Mouse (Mus musculus) kidney, embryonic 15.5 days (tissue): ENCODE measurements around the gene Ddias. TPM values are rescaled to one million over a fixed set of nuclear protein-coding genes. Genes with fewer than 3 reads are reported as not detected.
A peak's percentile ranks its signal among the peaks of the same experiment; 100 is the strongest.

Experiments
- ATAC-seq: fragments of 200-750 bp; cut with Nextera tagmentation; replicated peaks from 2 replicates; pipeline ENCODE4 v1.8.0; 2017; ENCODE audit warnings: moderate TSS enrichment; ENCODE audit not compliant: low FRiP score
- H3K27ac ChIP-seq: fragments of 300-500 bp; sonication (generic); 2 replicates; pipeline ENCODE4 v1.5.1; 2015; ENCODE audit warnings: mild to moderate bottlenecking, inconsistent platforms
- H3K27me3 ChIP-seq: fragments of 300-500 bp; sonication (generic); 2 replicates; pipeline ENCODE4 v1.6.1; 2015; ENCODE audit warnings: inconsistent platforms
- H3K36me3 ChIP-seq: fragments of 300-500 bp; sonication (generic); 2 replicates; pipeline ENCODE4 v1.6.1; 2015; ENCODE audit warnings: inconsistent platforms
- H3K4me1 ChIP-seq: fragments of 300-500 bp; sonication (generic); 2 replicates; pipeline ENCODE4 v1.6.1; 2015; ENCODE audit warnings: inconsistent platforms
- H3K4me2 ChIP-seq: fragments of 300-500 bp; sonication (generic); 2 replicates; pipeline ENCODE4 v1.6.1; 2015; ENCODE audit warnings: moderate library complexity, mild to moderate bottlenecking, inconsistent platforms
- H3K4me3 ChIP-seq: fragments of 300-500 bp; sonication (generic); replicated peaks from 2 replicates; pipeline ENCODE4 v1.5.1; 2015; ENCODE audit warnings: mild to moderate bottlenecking, inconsistent platforms
- H3K9ac ChIP-seq: fragments of 300-500 bp; sonication (generic); 2 replicates; pipeline ENCODE4 v1.6.1; 2015; ENCODE audit warnings: mild to moderate bottlenecking, inconsistent platforms
- H3K9me3 ChIP-seq: fragments of 300-500 bp; sonication (generic); replicated peaks from 2 replicates; pipeline ENCODE4 v1.6.1; 2016; ENCODE audit warnings: inconsistent platforms
- WGBS: fragments of 180-500 bp; shearing (Covaris S2); methylation state at CpG from one replicate; pipeline ENCODE4 v1.1.7; 2015; ENCODE audit warnings: mixed read lengths; 5-methylcytosine and 5-hydroxymethylcytosine counted together
- polyA plus RNA-seq: library from polyadenylated mRNA; unstranded; fragments of >200 nt; fragmentation: Nextera tagmentation; extraction: Ambion mirVana; gene quantifications from 2 replicates; pipeline ENCODE4 v1.2.1, GENCODE M21; 2015

Ddias gene
- polyA plus RNA-seq, 1 experiment from 2014 or later = 12.2 TPM

DNA sequence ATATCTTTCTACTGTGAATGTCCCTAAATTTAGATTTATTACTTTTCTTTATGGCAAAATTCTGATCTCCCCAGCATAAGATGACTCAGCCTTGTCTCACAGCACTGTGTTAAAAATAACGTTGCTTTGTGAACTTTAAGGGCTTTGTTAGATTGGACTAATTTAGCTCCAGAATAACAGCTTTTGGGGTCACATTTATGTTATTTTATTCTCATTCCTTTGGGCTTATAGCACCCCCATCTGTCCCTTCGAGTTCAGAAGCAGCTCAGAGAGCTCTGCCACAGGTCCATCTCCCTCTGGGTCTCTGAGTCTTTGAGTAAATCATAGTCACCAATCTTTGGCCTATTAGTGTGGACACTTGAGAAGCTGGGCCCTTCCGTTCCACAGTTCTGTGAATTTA lies 36.1 kb downstream of the Ddias start:
- ATAC-seq = no peak

DNA sequence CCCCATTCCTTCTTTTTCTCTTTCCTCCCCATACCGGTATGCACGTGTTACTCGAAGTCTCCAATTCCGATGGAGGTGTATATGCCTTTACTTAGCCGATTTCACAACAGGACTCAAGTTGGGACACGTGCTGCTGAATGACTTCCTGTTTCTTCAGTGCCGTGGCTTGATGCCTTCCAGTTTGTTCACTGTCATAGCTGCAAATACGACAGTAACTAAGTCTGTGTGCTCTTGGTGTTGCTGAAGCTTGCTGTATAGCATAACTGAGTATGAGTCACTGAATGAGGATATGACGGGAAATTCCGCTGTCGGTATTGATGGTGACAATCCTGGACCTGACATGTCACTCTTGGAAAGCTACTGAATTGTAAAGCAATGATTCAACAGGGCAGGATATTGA lies 36.8 kb downstream of the Ddias start:
- H3K27me3 ChIP-seq = no peaks in the 10 kb centered on the region
- H3K9ac ChIP-seq = no peak overlapping the region
- H3K4me1 ChIP-seq = no peaks in the 10 kb centered on the region
- no peak overlapping the region for H3K4me2 ChIP-seq
- no peak overlapping the region for H3K4me3 ChIP-seq
- WGBS = 79% methylated on average over 11 of the region's 11 CpGs
- no peaks in the 10 kb centered on the region for H3K9me3 ChIP-seq
- ATAC-seq = no peak
- H3K27ac ChIP-seq = no peak overlapping the region
- 0 out of 2 replicates have a peak, but pooled peaks cover 6% of the 10 kb centered on the region for H3K36me3 ChIP-seq

More for the DNA sequence above, 36.1 kb downstream of the Ddias start:
- Histone ChIP-seq H3K27me3 (no peaks in the 10 kb centered on the region), H3K4me2 (no peak overlapping the region), H3K9me3 (no peaks in the 10 kb centered on the region), H3K4me3 (no peak overlapping the region), H3K4me1 (no peaks in the 10 kb centered on the region), H3K9ac (no peak overlapping the region), H3K36me3 (0 out of 2 replicates have a peak, but pooled peaks cover 6% of the 10 kb centered on the region), H3K27ac (no peak overlapping the region)
- 49% methylated on average over 3 of the region's 3 CpGs for WGBS

DNA sequence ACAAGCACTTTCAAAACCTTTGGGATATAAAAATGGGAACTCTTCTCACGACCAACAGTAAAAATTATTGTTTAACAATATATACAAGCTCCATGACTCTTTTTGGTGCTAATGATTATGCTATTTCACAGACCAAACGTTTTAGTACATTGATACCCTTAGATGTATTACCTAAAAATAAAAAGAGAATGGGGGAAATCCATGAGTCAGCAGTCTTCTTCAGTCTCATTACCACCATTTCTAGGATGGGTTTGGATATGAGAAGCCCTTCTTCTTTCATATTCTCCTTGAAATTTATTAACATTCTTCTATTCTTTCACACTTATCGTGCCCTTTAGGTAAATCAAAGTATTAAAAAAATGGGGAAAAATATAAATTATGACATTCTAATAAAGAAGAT lies 37.6 kb downstream of the Ddias start:
- Histone ChIP-seq H3K4me1 (no peaks in the 10 kb centered on the region), H3K9me3 (no peaks in the 10 kb centered on the region), H3K4me3 (no peak overlapping the region), H3K27me3 (no peaks in the 10 kb centered on the region), H3K27ac (no peak overlapping the region), H3K4me2 (no peak overlapping the region), H3K36me3 (0 out of 2 replicates have a peak, but pooled peaks cover 6% of the 10 kb centered on the region), H3K9ac (no peak overlapping the region)
- WGBS = 85% methylated on average over 3 of the region's 3 CpGs
- ATAC-seq = no peak

DNA sequence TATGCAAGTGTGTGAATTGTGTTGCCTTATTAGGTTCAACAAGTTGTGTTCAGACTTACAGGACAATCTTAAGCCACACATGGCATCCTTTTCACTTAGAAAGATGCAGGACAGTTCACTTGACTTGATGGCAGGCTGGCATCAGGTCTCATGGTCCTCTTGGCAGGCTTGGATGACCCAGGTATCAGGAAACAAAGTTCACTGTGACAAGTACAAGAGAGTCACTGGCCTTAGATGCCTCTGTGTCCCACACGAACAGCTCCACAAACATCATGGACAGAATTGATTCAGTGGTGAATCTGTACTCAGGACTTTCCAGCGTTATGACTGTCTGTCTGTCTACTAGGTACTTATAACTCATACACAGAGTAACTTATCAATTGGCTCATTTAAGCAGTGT lies 39.7 kb downstream of the Ddias start:
- no peak overlapping the region for H3K9ac ChIP-seq
- H3K4me2 ChIP-seq = no peak overlapping the region
- no peak overlapping the region for H3K27ac ChIP-seq
- no peak overlapping the region for H3K4me3 ChIP-seq
- no peaks in the 10 kb centered on the region for H3K27me3 ChIP-seq
- 0 out of 2 replicates have a peak, but pooled peaks cover 6% of the 10 kb centered on the region for H3K36me3 ChIP-seq
- no peaks in the 10 kb centered on the region for H3K4me1 ChIP-seq
- 96% methylated on average over 2 of the region's 2 CpGs for WGBS
- no peaks in the 10 kb centered on the region for H3K9me3 ChIP-seq
- no peak for ATAC-seq

DNA sequence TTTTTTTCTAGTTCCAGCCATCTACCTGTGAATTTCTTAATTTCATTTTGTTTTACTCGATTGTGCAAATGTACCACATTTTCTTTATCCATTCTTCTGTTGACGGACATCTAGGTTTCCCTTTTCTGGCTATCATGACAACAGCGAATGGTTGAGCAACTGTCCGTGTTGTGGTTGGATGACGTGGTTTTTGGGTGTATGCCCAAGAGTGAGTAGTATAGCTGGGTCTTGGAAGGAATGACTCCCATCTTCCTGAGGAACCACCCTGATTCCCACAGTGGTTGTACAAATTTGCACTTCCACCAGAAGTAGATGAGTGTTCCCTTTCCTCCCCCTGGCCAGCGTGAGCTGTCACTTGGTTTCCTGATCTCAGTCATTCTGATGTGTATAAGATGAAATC lies 41.7 kb downstream of the Ddias start:
- Histone ChIP-seq H3K27ac (no peak overlapping the region), H3K36me3 (0 out of 2 replicates have a peak, but pooled peaks cover 6% of the 10 kb centered on the region), H3K4me3 (no peak overlapping the region), H3K9me3 (no peaks in the 10 kb centered on the region), H3K27me3 (no peaks in the 10 kb centered on the region), H3K4me1 (no peaks in the 10 kb centered on the region), H3K4me2 (no peak overlapping the region), H3K9ac (no peak overlapping the region)
- WGBS = 91% methylated on average over 6 of the region's 6 CpGs
- ATAC-seq = no peak

DNA sequence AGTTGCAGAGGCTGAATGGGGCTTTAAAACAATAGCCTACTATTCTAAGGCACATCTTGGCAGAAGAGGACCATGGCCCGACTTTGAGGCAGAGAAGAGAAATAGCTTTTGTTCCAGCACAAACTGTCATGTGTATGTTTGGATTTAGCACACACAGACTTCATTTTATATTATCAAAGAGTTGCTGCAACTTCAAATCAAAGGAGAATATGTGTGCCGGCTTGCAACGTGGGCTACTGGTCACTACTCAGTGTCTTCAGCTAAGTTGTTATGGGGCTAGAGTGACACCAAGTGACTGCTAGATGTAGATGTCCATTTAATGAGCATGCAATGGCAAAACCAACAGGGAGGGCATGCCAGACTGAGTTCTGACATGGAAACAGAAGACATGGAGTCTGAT lies 46.1 kb downstream of the Ddias start:
- H3K9ac ChIP-seq = no peak overlapping the region
- no peaks in the 10 kb centered on the region for H3K4me1 ChIP-seq
- no peaks in the 10 kb centered on the region for H3K9me3 ChIP-seq
- no peaks in the 10 kb centered on the region for H3K27me3 ChIP-seq
- H3K4me3 ChIP-seq = no peak overlapping the region
- H3K36me3 ChIP-seq = no peaks in the 10 kb centered on the region
- ATAC-seq = no peak
- WGBS = 54% methylated on average over 3 of the region's 3 CpGs
- H3K27ac ChIP-seq = no peak overlapping the region
- H3K4me2 ChIP-seq = no peak overlapping the region

DNA sequence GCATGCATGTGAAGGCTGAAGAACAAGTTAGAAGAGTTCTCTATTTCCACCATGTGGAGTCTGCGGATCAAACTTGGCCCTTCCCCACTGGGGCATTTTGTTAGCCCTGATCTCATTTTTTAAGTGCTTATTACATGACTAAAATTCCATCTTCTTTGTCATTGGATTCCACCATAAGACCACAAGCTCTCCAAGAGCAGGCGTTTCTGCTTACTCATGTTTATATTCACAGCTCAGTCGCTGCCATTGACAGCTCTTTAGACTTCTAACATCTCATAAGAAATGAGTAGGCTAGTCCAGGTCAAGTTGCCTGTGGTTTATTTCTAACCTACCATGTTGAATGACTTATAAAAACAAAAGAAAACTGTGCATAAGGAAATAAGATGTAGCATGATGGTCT lies 47.8 kb downstream of the Ddias start:
- H3K27ac ChIP-seq = no peak overlapping the region
- H3K9me3 ChIP-seq = no peaks in the 10 kb centered on the region
- H3K36me3 ChIP-seq = no peaks in the 10 kb centered on the region
- H3K4me3 ChIP-seq = no peak overlapping the region
- ATAC-seq = no peak
- no peak overlapping the region for H3K9ac ChIP-seq
- no peak overlapping the region for H3K4me2 ChIP-seq
- H3K4me1 ChIP-seq = no peaks in the 10 kb centered on the region
- WGBS = 91% methylated on average over 3 of the region's 3 CpGs
- H3K27me3 ChIP-seq = no peaks in the 10 kb centered on the region

DNA sequence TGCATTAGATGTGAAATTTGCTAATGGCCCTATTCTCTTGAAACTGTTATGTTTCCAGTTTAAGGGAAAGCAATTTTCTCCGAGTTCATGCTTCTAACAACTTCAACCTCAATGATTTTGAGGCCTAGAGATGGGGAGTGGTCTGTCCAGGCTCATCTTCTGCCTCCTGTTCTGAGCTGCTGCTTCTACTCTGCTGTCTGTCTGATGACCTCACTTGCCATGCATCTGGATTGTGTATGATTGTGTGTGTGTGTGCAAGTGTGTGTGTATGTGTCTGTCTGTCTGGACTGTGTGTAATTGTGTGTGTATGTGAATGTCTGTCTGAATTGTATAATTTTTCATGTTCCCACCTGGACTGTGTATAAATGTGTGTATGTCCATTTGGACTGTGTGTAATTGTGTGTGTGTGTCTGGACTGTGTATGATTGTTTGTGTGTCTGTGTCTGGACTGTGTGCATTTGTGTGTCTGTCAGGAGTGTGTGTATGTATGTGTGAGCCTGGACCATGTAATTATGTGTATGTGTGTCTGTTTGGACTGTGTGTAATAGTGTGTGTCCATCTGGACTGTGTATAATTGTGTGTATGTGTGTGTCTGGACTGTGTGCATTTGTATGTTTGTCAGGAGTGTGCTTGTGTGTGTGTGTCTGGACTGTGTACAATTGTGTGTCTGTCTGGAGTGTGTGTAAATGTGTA lies 51.5 kb downstream of the Ddias start:
- Histone ChIP-seq H3K4me1 (no peaks in the 10 kb centered on the region), H3K9ac (no peak overlapping the region), H3K4me3 (no peak overlapping the region), H3K4me2 (no peak overlapping the region), H3K36me3 (no peaks in the 10 kb centered on the region), H3K27ac (no peak overlapping the region), H3K27me3 (no peaks in the 10 kb centered on the region), H3K9me3 (no peaks in the 10 kb centered on the region)
- 47% methylated on average over 1 of the region's 1 CpGs for WGBS
- peak; percentile 43; the same call in 1 of the 2 replicates for ATAC-seq

DNA sequence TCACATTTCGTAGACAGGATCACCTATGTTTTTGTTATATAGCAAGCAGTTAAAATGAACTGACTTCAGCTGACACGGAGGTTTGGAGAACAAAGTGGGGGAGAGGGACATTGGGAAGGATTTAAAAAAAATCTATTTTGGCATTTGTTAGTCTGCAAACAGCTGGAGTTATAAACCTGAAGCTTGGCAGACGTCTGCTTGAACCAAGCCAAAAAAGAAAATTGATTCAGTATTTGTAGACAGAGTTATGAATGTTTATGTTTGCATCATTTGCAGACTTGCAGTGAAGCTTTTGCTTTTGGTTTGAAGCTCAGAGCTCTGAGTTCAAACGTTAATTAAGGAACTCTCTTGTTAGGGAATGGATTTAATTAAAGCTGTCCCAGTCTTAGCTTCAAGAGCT lies 52.2 kb downstream of the Ddias start:
- Histone ChIP-seq H3K4me2 (no peak overlapping the region), H3K27ac (no peak overlapping the region), H3K36me3 (no peaks in the 10 kb centered on the region), H3K9ac (no peak overlapping the region), H3K27me3 (no peaks in the 10 kb centered on the region), H3K4me3 (no peak overlapping the region), H3K9me3 (no peaks in the 10 kb centered on the region), H3K4me1 (no peaks in the 10 kb centered on the region)
- WGBS = 34% methylated on average over 4 of the region's 4 CpGs
- ATAC-seq = no peak

DNA sequence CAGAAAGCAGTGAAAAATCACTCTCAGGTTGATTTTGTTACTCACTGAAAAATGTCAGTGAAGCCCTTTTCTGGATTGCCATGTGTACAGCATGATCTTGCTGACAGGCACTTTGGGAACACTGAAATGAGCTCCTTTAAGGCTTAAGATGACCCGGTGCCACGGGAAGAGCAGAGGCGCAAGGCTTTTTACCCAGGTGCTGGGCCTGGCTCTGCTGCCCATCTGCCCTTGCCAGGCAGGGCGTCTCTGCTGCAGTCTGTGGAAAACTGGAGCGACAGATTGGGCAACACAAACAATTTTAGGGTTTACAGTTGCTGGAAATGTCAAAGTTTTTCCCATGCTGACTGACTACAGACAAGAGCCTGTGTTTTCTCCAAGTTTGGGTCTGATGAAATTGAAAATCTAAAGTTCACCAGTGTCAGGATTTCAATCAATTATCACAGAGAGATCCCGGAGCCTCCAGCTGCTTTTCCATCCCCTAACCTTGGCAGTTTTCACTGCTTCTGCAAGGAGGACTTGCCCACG lies 53.0 kb downstream of the Ddias start:
- Histone ChIP-seq H3K9ac (no peak overlapping the region), H3K4me2 (no peak overlapping the region), H3K9me3 (no peaks in the 10 kb centered on the region), H3K4me1 (no peaks in the 10 kb centered on the region), H3K27ac (no peak overlapping the region), H3K36me3 (no peaks in the 10 kb centered on the region), H3K27me3 (no peaks in the 10 kb centered on the region), H3K4me3 (no peak overlapping the region)
- 74% methylated on average over 7 of the region's 7 CpGs for WGBS
- no peak for ATAC-seq

DNA sequence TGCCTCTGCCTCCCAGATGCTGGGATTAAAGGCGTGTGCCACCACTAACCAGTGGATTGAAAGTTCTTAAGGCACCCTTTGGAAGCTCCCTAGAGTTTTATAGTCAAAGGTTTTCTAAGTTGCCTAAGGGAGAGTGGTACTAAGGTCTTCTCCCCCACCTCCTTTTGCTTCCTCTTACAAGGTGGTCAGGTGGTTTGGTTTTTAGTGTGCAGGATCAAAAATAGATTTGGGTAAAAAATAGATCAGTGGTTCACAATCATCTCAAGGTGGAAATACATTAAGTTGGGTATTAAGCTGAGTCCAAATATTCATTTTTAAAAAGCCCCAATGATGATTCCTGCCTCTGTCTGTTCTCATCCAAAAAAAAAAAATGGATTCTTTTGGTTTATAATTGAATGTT lies 53.6 kb downstream of the Ddias start:
- Histone ChIP-seq H3K27me3 (no peaks in the 10 kb centered on the region), H3K4me2 (no peak overlapping the region), H3K4me3 (no peak overlapping the region), H3K9me3 (no peaks in the 10 kb centered on the region), H3K27ac (no peak overlapping the region), H3K4me1 (no peaks in the 10 kb centered on the region), H3K9ac (no peak overlapping the region), H3K36me3 (no peaks in the 10 kb centered on the region)
- ATAC-seq = no peak
- WGBS = 92% methylated on average over 1 of the region's 1 CpGs

DNA sequence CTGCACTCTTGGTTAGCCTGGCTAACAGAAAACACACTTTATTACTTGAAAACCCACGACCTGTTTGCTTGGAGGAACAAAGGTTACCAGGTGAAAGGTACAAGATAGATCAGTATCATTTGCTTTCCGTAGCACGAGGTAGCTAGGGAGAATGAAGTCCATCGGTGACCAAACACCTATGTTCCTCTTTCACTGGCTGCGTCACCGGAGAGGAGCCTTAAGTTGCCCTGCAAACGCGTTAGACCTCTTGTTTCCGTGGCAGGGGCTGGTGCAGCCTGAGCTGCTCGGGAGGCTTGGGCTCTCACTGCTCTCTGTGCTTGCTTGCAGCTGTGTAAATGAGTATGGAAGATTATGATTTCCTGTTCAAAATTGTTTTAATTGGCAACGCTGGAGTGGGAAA lies 54.4 kb downstream of the Ddias start:
- Histone ChIP-seq H3K27ac (no peak overlapping the region), H3K36me3 (no peaks in the 10 kb centered on the region), H3K27me3 (no peaks in the 10 kb centered on the region), H3K4me3 (no peak overlapping the region), H3K4me2 (no peak overlapping the region), H3K9me3 (no peaks in the 10 kb centered on the region), H3K9ac (no peak overlapping the region), H3K4me1 (no peaks in the 10 kb centered on the region)
- ATAC-seq = no peak
- 79% methylated on average over 11 of the region's 11 CpGs for WGBS

DNA sequence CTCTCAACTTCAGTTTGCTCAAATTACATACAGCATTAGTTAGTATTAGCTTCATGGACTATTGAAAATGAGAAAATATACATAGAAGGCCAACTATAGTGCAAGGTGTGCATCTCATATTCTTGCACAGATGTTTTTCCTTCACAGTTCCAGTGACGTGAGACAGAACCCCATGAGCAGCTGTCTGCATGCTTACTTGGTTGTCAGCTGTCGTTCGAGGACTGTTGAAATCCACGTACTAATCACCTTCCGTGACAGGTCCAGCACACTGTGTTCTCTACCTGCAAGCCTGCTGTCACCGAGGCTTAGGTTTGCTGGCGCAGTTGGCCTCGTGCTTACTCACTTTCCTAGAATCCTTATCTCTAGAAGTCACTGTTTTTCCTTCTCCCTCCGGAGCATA lies 56.2 kb downstream of the Ddias start:
- WGBS = 80% methylated on average over 9 of the region's 9 CpGs

More for the DNA sequence above, 56.2 kb downstream of the Ddias start:
- Histone ChIP-seq H3K9me3 (no peaks in the 10 kb centered on the region), H3K36me3 (no peaks in the 10 kb centered on the region), H3K4me1 (no peaks in the 10 kb centered on the region), H3K27ac (no peak overlapping the region), H3K4me3 (no peak overlapping the region), H3K9ac (no peak overlapping the region), H3K27me3 (no peaks in the 10 kb centered on the region), H3K4me2 (no peak overlapping the region)
- ATAC-seq = no peak
